Mouse (Mus musculus) brown adipose tissue, adult 24 weeks (tissue): ENCODE results near the gene Paqr8. TPM values are rescaled to one million over a fixed set of nuclear protein-coding genes. Genes with fewer than 3 reads are reported as not detected.
"Not testable (repeated sequence)": the region's sequence is repeated elsewhere in the genome, so short reads cannot be mapped to it uniquely, and the experiment has no call there.

Experiments used
- H3K27ac ChIP-seq: fragments of 200-500 bp; replicated peaks from 2 replicates; pipeline ENCODE4 v1.5.1; 2012; ENCODE audit warnings: low read depth, mild to moderate bottlenecking, low read length
- H3K4me1 ChIP-seq: fragments of 200-500 bp; 2 replicates; pipeline ENCODE4 v1.6.1; 2012; ENCODE audit warnings: low read length, mixed read lengths; ENCODE audit not compliant: control insufficient read depth, insufficient read depth, insufficient read length
- H3K4me3 ChIP-seq: fragments of 200-500 bp; 2 replicates; pipeline ENCODE4 v1.5.1; 2012; ENCODE audit warnings: low read depth, mild to moderate bottlenecking, low read length, moderate library complexity; ENCODE audit not compliant: insufficient read depth
- polyA plus RNA-seq: library from polyadenylated mRNA; stranded (reverse); fragments of >200 nt; gene quantifications from 2 replicates; pipeline ENCODE4 v1.2.4, GENCODE M21; 2012; ENCODE audit not compliant: missing spikeins, insufficient read depth, insufficient read length

Gene Paqr8
- polyA plus RNA-seq, 1 experiment, result 0.67 TPM

DNA sequence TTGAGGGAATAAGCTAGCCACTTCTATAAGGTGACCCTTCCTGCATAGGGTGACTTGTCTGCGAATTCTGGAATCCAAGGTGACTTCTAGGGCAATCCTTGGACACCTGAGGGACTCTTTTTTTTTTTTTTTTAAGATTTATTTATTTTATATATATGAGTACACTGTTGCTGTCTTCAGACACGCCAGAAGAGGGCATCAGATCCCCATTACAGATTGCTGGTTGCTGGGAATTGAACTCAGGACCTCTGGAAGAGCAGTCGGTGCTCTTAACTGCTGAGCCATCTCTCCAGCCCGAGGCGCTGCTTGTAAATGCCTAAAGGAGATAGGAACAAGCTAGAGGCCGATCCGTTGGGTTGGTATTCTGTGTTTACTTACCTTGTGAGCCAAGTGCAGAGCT is 34.9 kb downstream of the Paqr8 start:
- H3K4me3 ChIP-seq, H3K4me1 ChIP-seq, H3K27ac ChIP-seq: not testable (repeated sequence)

DNA sequence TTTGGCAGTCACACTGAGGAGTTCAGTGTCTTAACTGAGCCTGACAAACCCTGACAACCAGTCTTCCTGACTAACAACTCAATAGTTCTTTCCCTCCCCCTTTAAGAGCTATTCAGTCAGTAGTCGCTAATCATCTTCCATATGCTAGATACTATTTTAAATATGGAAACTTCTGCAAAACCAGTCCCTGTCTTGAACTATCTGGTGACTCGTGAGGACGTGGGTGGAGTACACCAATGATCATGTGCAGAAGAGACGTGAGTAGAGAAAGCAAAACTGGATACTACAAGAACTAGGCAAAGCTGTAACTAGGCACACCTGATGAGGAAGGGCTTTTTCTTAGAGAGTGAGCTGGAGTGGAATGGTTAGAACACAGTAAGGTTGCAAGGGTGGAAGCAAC is 35.5 kb downstream of the Paqr8 start:
- Histone ChIP-seq H3K4me3 (no peak overlapping the region), H3K27ac (no peak overlapping the region), H3K4me1 (no peaks in the 10 kb centered on the region)

DNA sequence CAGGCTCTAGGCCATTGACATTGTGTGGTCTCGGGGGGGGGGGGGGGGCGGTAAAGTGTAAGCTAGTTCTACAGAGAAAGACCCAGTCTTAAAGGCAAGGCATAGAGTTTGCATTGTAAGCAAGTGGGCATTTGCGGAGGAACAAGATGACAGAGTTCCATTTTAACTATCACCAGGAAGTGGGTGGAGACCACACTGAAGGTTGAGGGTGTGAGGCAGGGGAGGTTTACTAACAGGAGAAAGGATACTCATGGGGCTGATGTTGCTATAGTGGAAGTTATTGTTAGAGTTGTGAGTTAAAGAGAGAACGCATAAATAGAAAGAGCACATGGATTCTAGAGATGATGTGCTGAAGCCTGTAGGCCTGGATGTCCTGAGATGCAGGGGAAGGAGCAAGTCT is 36.0 kb downstream of the Paqr8 start:
- no peak overlapping the region for H3K4me3 ChIP-seq
- no peak overlapping the region for H3K27ac ChIP-seq
- H3K4me1 ChIP-seq, result no peaks in the 10 kb centered on the region

DNA sequence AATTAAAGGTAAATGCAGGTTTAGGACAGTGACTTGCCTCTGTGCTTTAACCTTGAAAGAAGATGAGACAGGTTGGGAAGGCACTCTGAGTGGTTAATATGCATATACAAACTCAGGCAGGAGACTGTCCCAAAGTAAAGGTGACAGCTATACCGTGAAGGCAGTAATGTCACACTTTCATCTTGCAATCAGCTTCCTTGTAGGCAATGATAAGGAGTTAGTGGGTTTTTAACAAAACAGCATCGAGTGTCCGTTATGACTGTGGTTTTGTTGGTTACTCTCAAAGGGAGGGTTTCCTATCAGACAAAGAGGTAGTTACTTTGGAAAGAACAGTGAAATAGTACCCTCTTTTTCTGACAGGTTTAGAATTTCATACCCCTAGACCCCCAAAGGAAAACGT is 38.1 kb downstream of the Paqr8 start:
- Histone ChIP-seq H3K4me1 (no peaks in the 10 kb centered on the region), H3K4me3 (no peak overlapping the region), H3K27ac (no peak overlapping the region)

DNA sequence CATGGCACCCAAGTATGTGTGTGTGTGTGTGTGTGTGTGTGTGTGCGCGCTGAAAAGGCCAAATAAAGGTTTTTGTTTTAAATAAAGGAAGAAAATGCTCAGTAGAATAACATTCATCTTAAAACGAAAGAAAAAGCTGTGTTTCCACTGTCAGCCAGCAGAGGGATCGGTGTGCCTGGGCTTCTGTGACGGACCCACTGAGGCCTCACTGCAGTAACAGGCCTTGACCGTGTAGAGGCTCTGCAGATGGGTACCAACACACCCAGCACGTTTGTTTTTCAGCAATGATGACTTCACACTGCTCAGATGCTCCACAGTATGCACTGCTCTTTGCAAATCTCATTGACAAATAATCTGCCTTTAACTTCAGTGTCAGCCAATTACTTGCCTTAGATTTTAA is 43.1 kb downstream of the Paqr8 start:
- H3K4me1 ChIP-seq, result no peaks in the 10 kb centered on the region
- H3K4me3 ChIP-seq, result no peak overlapping the region

DNA sequence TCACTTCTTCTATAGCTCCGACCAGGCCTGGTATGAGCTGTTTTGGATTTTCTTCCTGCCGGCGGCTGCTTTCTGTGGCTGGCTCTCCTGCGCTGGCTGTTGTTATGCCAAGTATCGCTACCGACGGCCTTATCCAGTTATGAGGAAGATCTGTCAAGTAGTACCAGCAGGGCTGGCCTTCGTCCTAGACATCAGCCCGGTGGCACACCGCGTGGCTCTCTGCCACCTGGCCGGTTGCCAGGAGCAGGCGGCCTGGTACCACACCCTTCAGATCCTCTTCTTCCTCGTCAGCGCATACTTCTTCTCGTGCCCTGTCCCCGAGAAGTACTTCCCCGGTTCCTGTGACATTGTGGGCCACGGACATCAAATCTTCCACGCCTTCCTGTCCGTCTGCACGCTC is 44.7 kb downstream of the Paqr8 start:
- no peaks in the 10 kb centered on the region for H3K4me1 ChIP-seq
- no peak overlapping the region for H3K27ac ChIP-seq
- no peak overlapping the region for H3K4me3 ChIP-seq

More for the DNA sequence above, 43.1 kb downstream of the Paqr8 start:
- no peak overlapping the region for H3K27ac ChIP-seq

DNA sequence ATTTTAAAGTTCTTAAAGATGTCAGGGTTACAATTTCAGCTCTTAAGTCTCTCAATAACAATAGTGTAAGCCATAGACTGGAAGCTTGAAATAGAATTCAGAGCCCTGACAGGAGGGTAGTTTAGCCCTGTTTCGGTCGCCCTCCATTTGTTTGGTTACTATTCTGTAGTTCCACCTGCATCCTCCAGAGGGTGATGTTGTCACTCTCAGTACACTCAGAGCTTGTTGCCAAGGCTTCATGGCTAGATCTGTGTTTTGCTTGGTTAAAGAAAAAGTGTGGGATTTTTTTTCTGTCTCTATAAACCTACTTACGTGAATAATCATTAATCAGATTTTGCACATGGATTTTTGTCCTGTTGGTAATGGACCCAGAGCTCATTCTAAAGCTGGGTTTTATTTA is 48.6 kb downstream of the Paqr8 start:
- no peak overlapping the region for H3K27ac ChIP-seq
- no peaks in the 10 kb centered on the region for H3K4me1 ChIP-seq
- H3K4me3 ChIP-seq, result no peak overlapping the region

DNA sequence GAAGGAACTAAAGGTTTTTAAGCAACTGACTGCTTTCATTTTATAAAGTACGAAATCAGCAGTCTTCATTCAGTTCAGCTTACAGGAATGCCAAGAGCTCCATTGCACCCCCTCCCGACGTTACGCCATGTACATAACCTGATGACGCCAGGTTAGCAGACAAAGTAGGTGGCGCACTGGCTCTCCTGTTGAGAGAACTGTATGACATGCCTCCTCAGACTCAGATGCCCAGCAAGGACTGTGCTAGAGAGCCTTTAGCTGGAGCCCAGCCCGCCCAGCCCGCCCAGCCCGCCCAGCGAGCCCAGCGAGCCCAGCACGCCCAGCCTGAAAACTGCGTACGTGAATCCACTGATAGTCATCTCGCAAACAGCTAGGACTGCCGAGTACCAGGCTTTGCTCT is 49.7 kb downstream of the Paqr8 start:
- no peak overlapping the region for H3K4me3 ChIP-seq
- H3K27ac ChIP-seq, result no peak overlapping the region
- no peaks in the 10 kb centered on the region for H3K4me1 ChIP-seq

DNA sequence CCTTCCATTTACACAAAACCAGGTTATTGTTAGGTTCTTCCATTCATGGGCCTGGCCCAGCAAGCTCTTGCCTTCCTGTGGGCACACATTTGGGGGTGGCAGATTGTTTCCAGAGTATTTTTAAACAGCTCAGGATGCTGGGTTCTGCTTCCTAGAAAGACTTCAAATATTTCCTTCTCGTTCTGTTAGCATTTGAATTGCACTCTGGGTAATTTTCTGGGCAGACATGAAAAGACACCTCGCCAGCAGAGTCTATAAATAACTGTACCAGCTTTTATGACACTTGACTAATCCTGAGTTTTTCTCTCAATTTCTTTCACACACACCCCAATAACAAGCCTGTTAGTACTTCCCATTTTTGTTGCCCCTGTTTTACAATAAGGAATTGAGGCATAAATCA is 50.9 kb downstream of the Paqr8 start:
- H3K4me3 ChIP-seq, result no peak overlapping the region
- H3K4me1 ChIP-seq, result no peaks in the 10 kb centered on the region
- no peak overlapping the region for H3K27ac ChIP-seq

DNA sequence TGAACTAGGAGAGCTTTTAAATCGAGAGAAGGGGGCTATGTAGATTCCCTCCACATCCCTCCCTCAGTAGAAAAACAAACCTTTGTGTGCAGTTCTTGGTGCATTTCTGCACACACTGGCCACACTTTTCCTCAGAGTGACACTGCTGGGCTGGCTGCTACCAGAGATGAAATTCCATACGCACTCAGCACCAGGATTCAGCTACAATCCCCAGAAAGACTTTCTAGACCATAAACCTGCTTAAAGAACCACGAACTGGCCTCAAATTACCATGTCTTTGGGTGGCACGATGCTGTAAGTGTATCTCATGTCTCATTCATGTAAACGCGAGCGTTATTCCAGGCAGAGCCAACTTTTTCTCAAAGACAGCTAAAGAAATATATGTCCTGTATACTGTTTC is 51.5 kb downstream of the Paqr8 start:
- H3K4me1 ChIP-seq, result no peaks in the 10 kb centered on the region
- no peak overlapping the region for H3K4me3 ChIP-seq
- no peak overlapping the region for H3K27ac ChIP-seq

DNA sequence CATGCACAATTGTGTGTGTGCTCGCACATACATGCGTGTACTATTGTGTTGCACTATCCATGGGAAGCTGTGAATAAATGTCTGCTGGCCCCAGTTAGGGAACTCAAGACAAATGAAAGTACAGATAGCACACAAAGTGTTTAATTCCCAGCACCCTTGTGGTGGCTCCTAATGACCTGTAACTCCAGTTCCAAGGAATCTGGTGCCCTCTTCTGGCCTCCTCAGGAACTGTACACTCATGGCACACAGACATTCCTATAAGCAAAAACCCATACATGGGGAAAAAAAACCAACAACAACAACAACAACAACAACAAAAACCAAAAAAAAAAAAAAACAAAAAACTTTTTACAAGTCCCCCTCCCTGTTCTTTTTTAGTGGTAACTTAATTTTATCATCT is 52.6 kb downstream of the Paqr8 start:
- H3K4me3 ChIP-seq, result no peak overlapping the region
- H3K4me1 ChIP-seq, result no peaks in the 10 kb centered on the region

DNA sequence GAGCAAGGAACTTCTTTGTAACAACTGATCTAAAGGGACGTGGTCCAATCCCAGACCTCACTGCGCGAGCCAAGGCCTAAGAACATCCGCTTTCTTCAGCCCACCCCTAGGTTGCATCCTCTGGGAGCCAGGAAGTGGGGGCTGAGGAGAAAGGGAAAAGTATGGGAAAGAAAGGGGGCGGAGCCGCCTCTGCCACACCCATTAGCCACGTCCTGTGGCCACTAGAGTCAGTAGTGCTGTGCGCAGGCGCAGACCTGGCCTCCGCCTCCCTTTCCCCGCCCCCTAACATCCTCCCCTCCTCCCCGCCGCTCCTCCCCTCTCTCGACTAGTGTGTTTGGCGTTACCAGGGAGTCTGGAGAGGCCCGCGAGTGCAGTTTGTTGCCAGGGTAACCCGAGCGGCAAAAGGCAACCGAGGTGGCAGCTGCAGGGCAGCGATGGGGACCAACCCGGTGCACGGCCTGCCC is 60.9 kb downstream of the Paqr8 start, which contains the start of gene Efhc1:
TSS of gene Efhc1 (plus strand) at position 327 of the 464 bp plus-strand sequence.
- Histone ChIP-seq H3K27ac (peak within 1 kb of the TSS; percentile 11; the same call in 1 of the 2 replicates), H3K4me1 (0 out of 2 replicates have a peak, but pooled peaks cover 2% of the 10 kb centered on the region), H3K4me3 (peak within 1 kb of the TSS; percentile 66)

More for the DNA sequence above, 52.6 kb downstream of the Paqr8 start:
- H3K27ac ChIP-seq, result no peak overlapping the region

DNA sequence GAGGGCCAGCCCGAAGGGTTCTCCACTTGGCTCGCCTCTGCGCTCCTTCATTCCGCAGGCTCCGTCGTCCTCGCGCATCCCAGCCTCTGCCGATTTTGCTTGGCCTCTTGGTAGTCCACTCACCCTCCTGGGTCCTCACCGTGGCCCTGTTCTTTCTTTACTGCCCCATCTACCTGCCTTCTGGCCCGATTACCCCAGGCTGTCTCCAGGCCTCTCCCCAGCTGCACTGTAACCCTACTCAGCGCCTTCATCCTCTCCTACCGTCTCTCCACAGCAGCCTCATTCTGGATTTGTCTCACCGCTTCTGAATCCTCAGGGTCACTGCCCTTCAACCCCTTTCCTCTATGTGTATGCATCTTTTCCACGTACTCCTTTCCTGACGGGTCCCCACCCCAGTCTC is 61.4 kb downstream of the Paqr8 start:
- no peak overlapping the region for H3K27ac ChIP-seq
- H3K4me1 ChIP-seq, result 0 out of 2 replicates have a peak, but pooled peaks cover 2% of the 10 kb centered on the region
- H3K4me3 ChIP-seq, result peak overlapping the region; percentile 66

DNA sequence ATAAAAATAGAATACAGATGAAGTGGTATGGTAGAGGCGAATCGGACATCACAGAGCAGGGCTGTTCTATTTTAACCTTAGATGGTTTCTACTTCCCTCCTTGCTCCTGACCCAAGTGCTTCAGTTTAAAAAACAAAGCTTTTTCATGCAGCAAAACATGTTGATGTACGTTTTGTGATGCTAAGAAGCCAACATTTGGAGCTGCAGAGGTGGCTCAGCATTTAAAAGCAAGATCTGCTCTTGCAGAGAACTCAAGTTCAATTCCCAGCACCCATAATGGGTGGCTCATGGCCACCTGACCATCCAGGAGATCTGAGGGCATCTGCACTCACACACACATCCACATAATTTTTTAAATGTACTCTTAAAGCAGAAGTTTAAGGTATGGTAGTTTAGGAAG is 64.5 kb downstream of the Paqr8 start:
- Histone ChIP-seq H3K4me3 (no peak overlapping the region), H3K4me1 (0 out of 2 replicates have a peak, but pooled peaks cover 2% of the 10 kb centered on the region)

DNA sequence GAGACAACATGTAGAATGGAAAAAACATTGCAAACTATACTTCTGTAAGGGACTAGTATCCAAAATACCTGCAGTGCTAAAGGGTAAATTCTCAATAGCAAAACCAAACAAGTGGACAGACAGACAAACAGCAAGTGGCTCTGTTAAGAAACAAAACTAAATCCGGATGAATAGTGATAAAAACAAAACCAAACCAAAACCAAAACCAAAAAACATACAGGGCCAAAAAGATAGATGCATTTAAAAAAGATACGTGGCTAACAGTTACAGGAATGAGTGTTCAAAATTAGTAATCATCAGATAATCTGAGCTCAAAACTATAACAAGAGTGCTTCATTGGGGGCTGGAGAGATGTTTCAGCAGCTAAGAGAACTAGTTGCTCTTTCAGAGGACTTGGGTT is 79.2 kb downstream of the Paqr8 start:
- Histone ChIP-seq H3K4me3 (no peak overlapping the region), H3K4me1 (no peaks in the 10 kb centered on the region), H3K27ac (no peak overlapping the region)

More for the DNA sequence above, 64.5 kb downstream of the Paqr8 start:
- no peak overlapping the region for H3K27ac ChIP-seq

DNA sequence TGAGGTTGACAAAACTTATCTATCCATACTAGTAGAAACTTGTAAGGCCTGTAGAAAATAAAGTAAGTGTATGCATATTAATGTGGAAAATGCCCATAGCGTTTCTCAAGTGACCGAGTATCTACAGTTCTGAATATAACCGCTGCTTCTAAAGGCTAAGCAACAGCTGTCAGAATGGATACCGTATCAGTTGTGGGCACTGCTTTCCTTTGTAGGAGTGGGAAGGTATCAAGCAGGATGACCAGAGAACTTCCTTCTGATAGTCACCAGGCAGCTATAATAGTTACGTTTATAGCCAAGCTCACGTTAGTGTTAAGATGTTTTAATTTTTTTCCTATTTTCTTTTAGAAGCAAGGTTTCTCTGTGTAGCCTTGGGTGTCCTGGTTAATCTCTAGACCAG is 83.0 kb downstream of the Paqr8 start:
- no peak overlapping the region for H3K4me3 ChIP-seq
- no peaks in the 10 kb centered on the region for H3K4me1 ChIP-seq
- H3K27ac ChIP-seq, result no peak overlapping the region
